In the genomic region with DNA sequence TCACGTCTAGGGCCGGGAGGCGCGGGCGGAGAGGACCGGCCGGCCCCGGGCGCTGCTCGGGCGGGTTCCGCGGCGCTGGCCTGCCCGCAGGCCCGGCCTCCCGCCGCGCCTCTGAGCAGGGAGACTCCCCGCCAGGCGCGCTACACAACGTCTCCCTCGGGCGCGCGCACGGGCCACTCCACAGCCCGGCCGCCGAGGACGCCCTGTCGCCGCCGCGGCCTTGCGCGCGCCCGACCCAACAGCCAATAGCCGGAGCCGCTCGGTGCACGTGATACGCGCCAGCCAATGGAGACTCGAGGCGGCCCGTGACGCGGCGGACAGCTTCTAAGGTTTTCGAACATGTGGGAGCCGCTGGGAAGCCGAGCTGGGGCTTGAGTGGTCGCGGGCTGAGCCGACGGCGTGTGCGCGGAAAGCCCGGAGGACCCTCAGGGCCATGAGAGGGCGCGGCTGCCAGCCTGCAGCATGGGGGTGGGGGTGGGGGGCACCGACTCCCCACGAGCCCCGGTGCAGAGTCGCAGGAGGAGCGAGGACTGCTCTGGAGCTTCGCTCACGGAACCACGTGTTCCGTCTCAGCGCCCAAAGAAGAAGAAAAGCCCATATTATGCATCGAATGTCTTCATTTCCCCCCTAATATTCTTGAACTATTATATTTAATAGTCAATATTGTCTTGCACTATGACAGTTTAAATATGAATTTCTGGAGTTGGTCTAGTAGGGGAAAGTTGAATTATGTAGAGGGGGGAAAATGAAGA, we compare ENCODE assay signal across 8 mouse cellular contexts. TPM values are rescaled to one million over a fixed set of nuclear protein-coding genes. Genes with fewer than 3 reads are reported as not detected.
DNase-seq lines count a peak whose midpoint lies in the region; ATAC-seq lines count a peak whose summit lies in the region.

Ptpdc1 (minus strand) TSS at position 232 of the 752 bp plus-strand sequence.

- peak; percentile 97 for DNase-seq in CD4-positive, CD25-positive, alpha-beta regulatory T cell, adult 2 months (ENCODE audit: low read depth, low spot score)
- DNase-seq in c-Kit-negative CD71-positive TER-119-positive erythroid progenitor cells, embryonic 14.5 days (ENCODE audit: low read depth, low spot score): peak; percentile 16
- peak; percentile 16 for DNase-seq in fat pad, adult 2 months (ENCODE audit: extremely low read depth, low read depth, low spot score)
- peak; percentile 88 for DNase-seq in liver
- peak; percentile 86 to 93 for DNase-seq in monocyte, adult 2 months (ENCODE audit: low read depth in 1 of 2, low spot score in 2 of 2)
- DNase-seq in spleen, postnatal 14 days (ENCODE audit: low spot score in 2 of 2): peak; percentile 89 to 95

- WGBS in heart, embryonic 12.5 days: 3% methylated on average over 68 of the region's 76 CpGs
- 2% methylated on average over 71 of the region's 76 CpGs for WGBS in kidney, embryonic 16.5 days

- H3K9ac ChIP-seq in heart, embryonic 12.5 days: peak within 1 kb of the TSS; percentile 85
- H3K9ac ChIP-seq in kidney, embryonic 16.5 days (replicated peaks; ENCODE audit: low read length): peak within 1 kb of the TSS; percentile 93

- H3K4me3 ChIP-seq in heart, embryonic 12.5 days: peak within 1 kb of the TSS; percentile 79
- peak within 1 kb of the TSS; percentile 77 for H3K4me3 ChIP-seq in kidney, embryonic 16.5 days (ENCODE audit: low read length)

- H3K27me3 ChIP-seq in heart, embryonic 12.5 days (replicated peaks): no peaks in the 10 kb centered on the region
- peaks cover 4% of the 10 kb centered on the region; the same call in 1 of the 2 replicates for H3K27me3 ChIP-seq in kidney, embryonic 16.5 days (ENCODE audit: insufficient read depth, low read length)

- peak within 1 kb of the TSS; percentile 72 for H3K27ac ChIP-seq in heart, embryonic 12.5 days (ENCODE audit: poor library complexity, severe bottlenecking)
- peak within 1 kb of the TSS; percentile 87 for H3K27ac ChIP-seq in kidney, embryonic 16.5 days (ENCODE audit: low read length)

- ATAC-seq in heart, embryonic 12.5 days (ENCODE audit: insufficient number of reproducible peaks, low FRiP score): peak; percentile 99
- peak; percentile 100 for ATAC-seq in kidney, embryonic 16.5 days (ENCODE audit: low FRiP score, low TSS enrichment)

- H3K4me2 ChIP-seq in heart, embryonic 12.5 days: peak within 1 kb of the TSS; percentile 85
- peak within 1 kb of the TSS; percentile 89 for H3K4me2 ChIP-seq in kidney, embryonic 16.5 days (replicated peaks; ENCODE audit: low read depth, low read length)

- H3K4me1 ChIP-seq in heart, embryonic 12.5 days (replicated peaks): no peaks in the 10 kb centered on the region
- peaks cover 5% of the 10 kb centered on the region; the same call in 1 of the 2 replicates for H3K4me1 ChIP-seq in kidney, embryonic 16.5 days (ENCODE audit: insufficient read depth, low read length)

- no peaks in the 10 kb centered on the region for H3K9me3 ChIP-seq in heart, embryonic 12.5 days (replicated peaks)
- H3K9me3 ChIP-seq in kidney, embryonic 16.5 days (ENCODE audit: low read length): no peaks in the 10 kb centered on the region

- no peaks in the 10 kb centered on the region for H3K36me3 ChIP-seq in heart, embryonic 12.5 days
- no peaks in the 10 kb centered on the region for H3K36me3 ChIP-seq in kidney, embryonic 16.5 days (ENCODE audit: insufficient read depth, low read length)

RNA-seq across cellular contexts. Expression of gene Ptpdc1, which starts in this region (rescaled TPM):
- polyA plus RNA-seq in heart, embryonic 12.5 days (2016; fragmentation: Nextera tagmentation; extraction: Ambion mirVana): 6.8 and 7.7 TPM in 2 replicates
- polyA plus RNA-seq in kidney, embryonic 16.5 days (2015; fragmentation: Nextera tagmentation; extraction: Ambion mirVana): 11.4 and 12.3 TPM in 2 replicates

Comparison
In these comparisons a context has a peak if more than half of its experiments do, and no peak if none do; other contexts are left out.
1. Peak in every context shown above with its lines: DNase-seq, ATAC-seq, H3K4me3 ChIP-seq and H3K27ac ChIP-seq.
2. DNase-seq: peak in every context shown above with its lines; median percentile 97 in CD4-positive, CD25-positive, alpha-beta regulatory T cell, adult 2 months; 92 in spleen, postnatal 14 days; 90 in monocyte, adult 2 months; 88 in liver; 16 in c-Kit-negative CD71-positive TER-119-positive erythroid progenitor cells, embryonic 14.5 days; 16 in fat pad, adult 2 months.